Mouse (Mus musculus): ENCODE data around the gene Cep112.

DNA sequence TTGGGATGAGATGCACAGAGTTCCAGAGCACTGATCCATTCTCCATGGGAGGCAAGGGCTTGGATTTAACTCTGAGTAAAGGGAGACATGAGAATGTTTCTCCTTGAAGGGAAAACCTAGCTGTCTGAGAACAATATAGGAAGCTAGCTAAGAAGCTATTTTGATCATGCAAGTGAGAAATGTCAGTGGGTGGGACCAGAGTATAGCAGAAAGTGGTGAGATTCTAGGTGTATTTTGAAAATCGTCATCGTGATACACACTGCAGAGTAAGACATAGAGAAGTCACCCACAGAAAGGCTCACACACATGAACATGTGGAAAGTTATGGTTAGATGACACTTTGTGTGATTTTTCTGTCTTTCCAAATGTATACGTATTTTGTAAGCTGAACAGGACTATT is 257.0 kb downstream of the Cep112 start:
- TF ChIP-seq POLR2A (IDR thresholded peaks at IDR 0.05; ENCODE audit: borderline replicate concordance, insufficient read depth, low read length) (no peak), CTCF (IDR thresholded peaks at IDR 0.05; ENCODE audit: borderline replicate concordance, insufficient read depth, low read depth, low read length) (no peak)

Data from cerebellum, adult 2 months (tissue).